Mouse (Mus musculus) erythroid progenitor cell, adult 5-6 weeks (primary cell): ENCODE results near the gene Bckdhb. TPM values are rescaled to one million over a fixed set of nuclear protein-coding genes. Genes with fewer than 3 reads are reported as not detected.

Source experiments
- total RNA-seq, 2 experiments: library from RNA; stranded (forward) in 1 of 2; stranded (reverse) in 1 of 2; fragments of 150-400 nt in 1 of 2; fragments of 186-747, 209-891 nt in 1 of 2; gene quantifications; 2 replicates each; pipeline versions ENCODE4 v1.2.3 to v1.2.4; 2015 to 2017; ENCODE audit warnings: low replicate concordance in 2 of 2

Bckdhb gene
- total RNA-seq, 2 experiments from 2014 or later: not detected

Other genes starting within 250 kb of the Bckdhb start
- not detected in 2 replicates for gene Elovl4, start 118.9 kb upstream of the Bckdhb start, total RNA-seq (2015; ENCODE audit: low replicate concordance)
- not detected in 2 replicates for gene Elovl4, start 118.9 kb upstream of the Bckdhb start, total RNA-seq (2017; ENCODE audit: low replicate concordance)
- gene Ttk, start 90.5 kb upstream of the Bckdhb start, total RNA-seq (2015; ENCODE audit: low replicate concordance): 64.9 and 65.8 TPM in 2 replicates
- 79.8 and 84.0 TPM in 2 replicates for gene Ttk, start 90.5 kb upstream of the Bckdhb start, total RNA-seq (2017; ENCODE audit: low replicate concordance)